Mouse (Mus musculus): ENCODE results near the gene E4f1.

GRCm38 (mm10) chr17:24426471-24427169 lies 43.5 kb downstream of the E4f1 start, which contains the start of gene Eci1:
- TF ChIP-seq POLR2A (IDR thresholded peaks at IDR 0.05; ENCODE audit: insufficient read depth, low read depth, low read length) (peak; percentile 91), EP300 (IDR thresholded peaks at IDR 0.05; ENCODE audit: insufficient read depth, low read depth, low read length) (peak; percentile 34; the same call in 1 of the 2 replicates), CTCF (IDR thresholded peaks at IDR 0.05) (peak; percentile 7; the same call in 1 of the 2 replicates)
